Mouse (Mus musculus) layer of hippocampus, adult 8-10 months (tissue): ENCODE measurements around the gene Zfp428. TPM values are rescaled to one million over a fixed set of nuclear protein-coding genes. Genes with fewer than 3 reads are reported as not detected.
"Not testable (repeated sequence)": the region's sequence is repeated elsewhere in the genome, so short reads cannot be mapped to it uniquely, and the experiment has no call there.

Experiments used
- DNase-seq, 2 experiments: peaks; one replicate each; pipeline ENCODE4 v3.0.0; 2022; ENCODE audit warnings: low spot score in 2 of 2
- total RNA-seq, 4 experiments: library from RNA; stranded (reverse); gene quantifications; 2 replicates each; pipeline ENCODE4 v1.2.4; 2022

The Zfp428 gene
- total RNA-seq, 4 experiments from 2014 or later = 29.7 to 38.9 (median 34.5) TPM

GRCm38 (mm10) chr7:24480986-24481473 lies 25.8 kb upstream of the Zfp428 start:
- no peak for DNase-seq

- DNase-seq = peak; percentile 70 to 81
Measured at GRCm38 (mm10) chr7:24481474-24482207, 25.2 kb upstream of the Zfp428 start, which contains the start of gene Cadm4. Gene Cadm4, plus strand, starts transcription at chr7:24482023.

GRCm38 (mm10) chr7:24482208-24483020 lies 24.4 kb upstream of the Zfp428 start:
- no peak for DNase-seq

- not testable (repeated sequence) for DNase-seq
Measured at GRCm38 (mm10) chr7:24483291-24483690, 23.5 kb upstream of the Zfp428 start.

DNA sequence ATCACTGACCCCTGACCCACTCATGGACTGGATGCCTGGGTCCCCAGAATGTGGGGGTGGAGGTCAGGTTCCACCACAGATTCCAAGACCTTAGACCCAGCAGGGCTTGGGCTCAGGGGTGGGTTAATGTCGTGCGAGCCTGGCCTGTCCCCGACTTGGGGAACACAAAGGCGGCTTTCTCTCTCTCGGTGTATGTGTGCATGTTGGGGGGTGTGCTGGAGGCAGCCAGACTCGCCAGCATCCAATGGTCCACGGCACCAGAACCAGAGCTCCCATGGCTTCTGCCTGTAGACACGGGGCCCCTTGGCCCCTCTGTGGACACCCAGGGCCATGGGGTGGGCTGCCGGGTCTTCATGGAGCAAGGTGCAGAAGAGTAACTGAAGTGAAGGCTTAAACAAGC lies 21.3 kb upstream of the Zfp428 start:
- DNase-seq = peak in 1 of 2 experiments; percentile 33

- no peak for DNase-seq
Measured at GRCm38 (mm10) chr7:24486654-24487130, 20.1 kb upstream of the Zfp428 start.

- DNase-seq = no peak
Measured at GRCm38 (mm10) chr7:24487403-24487802, 19.4 kb upstream of the Zfp428 start.

- no peak for DNase-seq
Measured at GRCm38 (mm10) chr7:24488303-24488702, 18.5 kb upstream of the Zfp428 start.

DNA sequence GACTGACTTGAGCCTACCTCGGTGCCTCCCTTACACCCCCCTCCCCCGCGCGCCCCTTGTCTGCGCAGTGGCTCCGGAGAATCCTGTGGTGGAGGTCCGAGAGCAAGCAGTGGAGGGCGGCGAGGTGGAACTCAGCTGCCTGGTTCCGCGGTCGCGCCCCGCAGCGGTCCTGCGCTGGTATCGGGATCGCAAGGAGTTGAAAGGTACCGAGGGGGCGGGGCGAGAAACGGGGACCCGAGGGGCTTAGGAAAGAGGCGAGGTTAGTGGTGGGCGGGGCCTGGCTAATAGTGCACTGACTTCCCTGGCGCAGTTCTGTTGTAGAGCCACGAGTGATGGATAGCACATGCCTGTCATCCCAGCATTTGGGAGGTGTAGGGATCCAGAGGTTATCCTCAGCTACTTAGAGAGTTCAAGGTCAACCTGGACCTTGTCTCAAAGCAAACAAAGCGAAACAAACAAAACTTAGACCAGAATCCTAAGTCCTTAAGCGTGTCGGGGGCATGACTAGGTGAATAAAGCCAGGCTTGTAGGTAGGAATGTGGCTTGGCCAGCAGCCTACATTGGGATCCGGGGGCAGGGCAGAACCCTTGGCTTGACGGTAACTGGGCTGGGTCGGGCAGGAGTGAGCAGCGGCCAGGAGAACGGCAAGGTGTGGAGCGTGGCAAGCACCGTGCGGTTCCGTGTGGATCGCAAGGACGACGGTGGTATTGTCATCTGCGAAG lies 6.8 kb upstream of the Zfp428 start:
- no peak for DNase-seq

GRCm38 (mm10) chr7:24500929-24501328 lies 5.9 kb upstream of the Zfp428 start:
- DNase-seq = no peak

GRCm38 (mm10) chr7:24501492-24501891 lies 5.3 kb upstream of the Zfp428 start:
- no peak for DNase-seq

GRCm38 (mm10) chr7:24504004-24504403 lies 2.8 kb upstream of the Zfp428 start:
- no peak for DNase-seq

DNA sequence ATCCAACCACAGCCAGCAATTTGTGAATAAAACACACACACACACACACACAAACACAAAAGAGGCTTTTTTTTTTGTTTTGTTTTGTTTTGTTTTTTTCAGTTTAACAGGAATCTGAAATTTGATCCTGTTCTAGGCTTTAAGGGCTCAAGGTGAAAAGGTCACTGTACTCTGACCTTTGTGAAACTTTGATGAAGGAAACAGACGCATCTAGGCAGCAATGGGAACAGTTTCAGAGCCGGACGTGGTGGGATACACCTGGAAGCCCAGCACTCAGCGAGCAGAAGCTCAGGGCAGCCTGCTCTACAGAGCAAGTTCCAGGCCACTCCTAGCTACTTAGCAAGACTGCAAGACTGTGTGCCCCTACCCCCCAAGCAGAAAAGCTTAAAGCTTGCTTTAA lies 1.9 kb upstream of the Zfp428 start:
- no peak for DNase-seq

DNA sequence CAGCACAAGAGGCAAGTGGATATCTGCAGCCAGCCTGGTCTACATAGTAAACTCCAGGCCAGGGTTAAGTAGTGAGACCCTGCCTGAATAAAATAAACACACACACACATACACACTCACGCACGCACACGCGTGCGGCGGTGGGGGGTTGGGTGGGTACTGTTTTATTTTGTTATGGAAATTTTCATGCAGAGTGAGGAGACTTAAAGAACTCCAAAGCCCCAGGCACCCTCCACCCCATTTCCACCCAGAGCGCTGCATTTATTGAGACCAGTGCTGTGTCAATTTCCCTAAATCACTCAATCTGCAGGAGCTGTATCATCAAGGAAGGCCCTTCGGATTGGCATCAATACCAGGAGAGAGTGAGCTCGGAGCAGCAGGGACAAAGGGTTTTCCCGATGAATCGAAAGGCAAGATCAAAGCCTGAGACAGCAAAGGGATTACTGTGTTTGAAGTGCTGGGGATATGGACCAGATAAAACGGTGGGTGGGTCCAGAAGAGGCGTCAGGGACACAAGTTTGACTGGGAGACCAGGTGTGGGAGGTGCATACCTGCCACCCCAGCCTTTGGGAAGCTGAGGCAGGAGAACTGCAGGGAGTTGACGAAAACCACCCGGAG lies 1.2 kb upstream of the Zfp428 start:
- no peak for DNase-seq

DNA sequence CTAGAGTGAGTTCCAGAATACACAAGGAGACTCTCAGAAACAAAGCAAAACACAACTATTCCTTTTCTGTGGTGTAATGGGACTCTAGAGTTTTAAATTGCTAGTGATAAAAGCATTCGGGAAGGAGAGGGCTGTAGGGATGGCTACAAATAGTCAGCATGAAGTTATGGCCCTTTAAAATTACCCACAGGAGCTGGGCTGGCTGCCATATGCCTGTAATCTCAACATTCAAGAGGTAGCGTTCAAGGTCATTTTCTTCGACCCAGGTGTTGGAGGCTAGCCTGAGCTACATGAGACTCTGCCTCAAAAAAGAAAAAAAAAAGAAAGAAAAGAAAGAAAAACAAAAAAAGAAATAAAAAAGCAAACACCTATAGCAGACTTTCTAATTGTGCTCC lies 744 bp upstream of the Zfp428 start:
- DNase-seq = no peak

- peak; percentile 65 to 73 for DNase-seq
Measured at GRCm38 (mm10) chr7:24506476-24506837, 349 bp upstream of the Zfp428 start.

DNA sequence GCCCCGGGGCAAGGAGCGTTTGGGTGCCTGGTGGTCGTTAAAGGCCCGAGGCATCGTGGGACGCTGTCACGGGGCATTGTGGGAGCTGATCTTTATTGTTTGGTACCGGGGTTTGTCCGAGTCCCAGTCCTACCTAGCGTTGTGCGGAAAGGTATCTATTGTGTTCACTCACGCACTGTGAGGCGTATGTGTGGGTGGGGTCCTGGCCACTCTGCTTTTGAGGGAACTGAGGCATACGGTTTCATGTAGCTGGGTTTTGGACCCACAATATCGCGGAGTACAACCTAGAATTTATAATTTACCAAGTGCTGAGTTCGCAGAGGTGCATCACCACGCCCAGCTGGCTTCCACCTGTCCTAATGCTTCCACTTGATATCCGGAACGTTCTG lies 914 bp downstream of the Zfp428 start:
- DNase-seq = no peak

GRCm38 (mm10) chr7:24512355-24512754 lies 5.5 kb downstream of the Zfp428 start, which contains the start of gene AC161166.1:
Gene AC161166.1, minus strand, starts transcription at chr7:24512455.
- DNase-seq = no peak

GRCm38 (mm10) chr7:24516319-24516718 lies 9.5 kb downstream of the Zfp428 start:
- DNase-seq = peak in 1 of 2 experiments; percentile 50

GRCm38 (mm10) chr7:24517077-24517476 lies 10.3 kb downstream of the Zfp428 start:
- DNase-seq = no peak

GRCm38 (mm10) chr7:24517654-24518053 lies 10.8 kb downstream of the Zfp428 start:
- peak; percentile 59 to 66 for DNase-seq
